Mouse (Mus musculus): ENCODE data around the gene Ablim1. TPM values are rescaled to one million over a fixed set of nuclear protein-coding genes. Genes with fewer than 3 reads are reported as not detected.

Ablim1 gene
- total and polyA plus RNA-seq, 2 experiments from 2014 or later = 50.7 to 81.2 TPM

GRCm38 (mm10) chr19:57088804-57089369, 225.8 kb downstream of the Ablim1 start:
- TF ChIP-seq CTCF (IDR thresholded peaks at IDR 0.05) = no peak
- no peaks in the 10 kb centered on the region for H3K4me1 ChIP-seq (ENCODE audit: insufficient read depth, low read length)
- no peak overlapping the region for H3K4me2 ChIP-seq (ENCODE audit: low read depth, low read length, poor library complexity, severe bottlenecking)
- H3K27ac ChIP-seq (ENCODE audit: low read depth, low read length) = no peak overlapping the region
- no peaks in the 10 kb centered on the region for H3K9me3 ChIP-seq (ENCODE audit: low read length)
- WGBS = 85% methylated on average over 2 of the region's 2 CpGs
- no peak for DNase-seq (ENCODE audit: low spot score)
- H3K9ac ChIP-seq (replicated peaks; ENCODE audit: low read length, poor library complexity, severe bottlenecking) = no peak overlapping the region
- H3K27me3 ChIP-seq (ENCODE audit: insufficient read depth, low read length) = no peaks in the 10 kb centered on the region
- H3K4me3 ChIP-seq (ENCODE audit: low read depth, low read length) = no peak overlapping the region
- ATAC-seq (ENCODE audit: low FRiP score) = no peak
- H3K36me3 ChIP-seq (ENCODE audit: insufficient read depth, low read length) = no peaks in the 10 kb centered on the region

GRCm38 (mm10) chr19:57084520-57085166, 230.1 kb downstream of the Ablim1 start:
- Histone ChIP-seq H3K4me3 (ENCODE audit: low read depth, low read length) (no peak overlapping the region), H3K4me2 (ENCODE audit: low read depth, low read length, poor library complexity, severe bottlenecking) (no peak overlapping the region), H3K27me3 (ENCODE audit: insufficient read depth, low read length) (no peaks in the 10 kb centered on the region), H3K4me1 (ENCODE audit: insufficient read depth, low read length) (no peaks in the 10 kb centered on the region), H3K27ac (ENCODE audit: low read depth, low read length) (no peak overlapping the region), H3K9me3 (ENCODE audit: low read length) (no peaks in the 10 kb centered on the region), H3K9ac (replicated peaks; ENCODE audit: low read length, poor library complexity, severe bottlenecking) (no peak overlapping the region), H3K36me3 (ENCODE audit: insufficient read depth, low read length) (no peaks in the 10 kb centered on the region)
- WGBS = 79% methylated on average over 5 of the region's 5 CpGs
- no peak for TF ChIP-seq CTCF (IDR thresholded peaks at IDR 0.05)
- ATAC-seq (ENCODE audit: low FRiP score) = no peak
- DNase-seq (ENCODE audit: low spot score) = peak; percentile 77

- DNase-seq (ENCODE audit: low spot score) = no peak
- Histone ChIP-seq H3K9me3 (ENCODE audit: low read length) (no peaks in the 10 kb centered on the region), H3K4me3 (ENCODE audit: low read depth, low read length) (no peak overlapping the region), H3K27me3 (ENCODE audit: insufficient read depth, low read length) (no peaks in the 10 kb centered on the region), H3K4me2 (ENCODE audit: low read depth, low read length, poor library complexity, severe bottlenecking) (no peak overlapping the region), H3K36me3 (ENCODE audit: insufficient read depth, low read length) (no peaks in the 10 kb centered on the region), H3K9ac (replicated peaks; ENCODE audit: low read length, poor library complexity, severe bottlenecking) (no peak overlapping the region), H3K27ac (ENCODE audit: low read depth, low read length) (no peak overlapping the region), H3K4me1 (ENCODE audit: insufficient read depth, low read length) (no peaks in the 10 kb centered on the region)
- ATAC-seq (ENCODE audit: low FRiP score) = no peak
- no peak for TF ChIP-seq CTCF (IDR thresholded peaks at IDR 0.05)
- WGBS = 97% methylated on average over 2 of the region's 2 CpGs
Observed at GRCm38 (mm10) chr19:57083887-57084286, 230.8 kb downstream of the Ablim1 start.

GRCm38 (mm10) chr19:57083183-57083555, 231.6 kb downstream of the Ablim1 start:
- Histone ChIP-seq H3K9ac (replicated peaks; ENCODE audit: low read length, poor library complexity, severe bottlenecking) (no peak overlapping the region), H3K36me3 (ENCODE audit: insufficient read depth, low read length) (no peaks in the 10 kb centered on the region), H3K4me1 (ENCODE audit: insufficient read depth, low read length) (0 out of 2 replicates have a peak, but pooled peaks cover 2% of the 10 kb centered on the region), H3K4me2 (ENCODE audit: low read depth, low read length, poor library complexity, severe bottlenecking) (no peak overlapping the region), H3K9me3 (ENCODE audit: low read length) (no peaks in the 10 kb centered on the region), H3K27me3 (ENCODE audit: insufficient read depth, low read length) (no peaks in the 10 kb centered on the region), H3K27ac (ENCODE audit: low read depth, low read length) (no peak overlapping the region), H3K4me3 (ENCODE audit: low read depth, low read length) (no peak overlapping the region)
- no peak for TF ChIP-seq CTCF (IDR thresholded peaks at IDR 0.05)
- ATAC-seq (ENCODE audit: low FRiP score) (no peak), DNase-seq (ENCODE audit: low spot score) (no peak)
- WGBS = 73% methylated on average over 10 of the region's 10 CpGs

- Histone ChIP-seq H3K4me1 (ENCODE audit: insufficient read depth, low read length) (peaks cover 6% of the 10 kb centered on the region), H3K4me2 (ENCODE audit: low read depth, low read length, poor library complexity, severe bottlenecking) (no peak overlapping the region), H3K27ac (ENCODE audit: low read depth, low read length) (no peak overlapping the region), H3K9me3 (ENCODE audit: low read length) (no peaks in the 10 kb centered on the region), H3K36me3 (ENCODE audit: insufficient read depth, low read length) (no peaks in the 10 kb centered on the region), H3K27me3 (ENCODE audit: insufficient read depth, low read length) (no peaks in the 10 kb centered on the region), H3K4me3 (ENCODE audit: low read depth, low read length) (no peak overlapping the region), H3K9ac (replicated peaks; ENCODE audit: low read length, poor library complexity, severe bottlenecking) (no peak overlapping the region)
- TF ChIP-seq CTCF (IDR thresholded peaks at IDR 0.05) = no peak
- no peak for ATAC-seq (ENCODE audit: low FRiP score)
- peak; percentile 21 for DNase-seq (ENCODE audit: low spot score)
- WGBS = 78% methylated on average over 17 of the region's 17 CpGs
Observed at GRCm38 (mm10) chr19:57082454-57083182, 232.1 kb downstream of the Ablim1 start.

- Histone ChIP-seq H3K27ac (ENCODE audit: low read depth, low read length) (no peak overlapping the region), H3K4me1 (ENCODE audit: insufficient read depth, low read length) (peaks cover 6% of the 10 kb centered on the region), H3K36me3 (ENCODE audit: insufficient read depth, low read length) (no peaks in the 10 kb centered on the region), H3K4me2 (ENCODE audit: low read depth, low read length, poor library complexity, severe bottlenecking) (no peak overlapping the region), H3K4me3 (ENCODE audit: low read depth, low read length) (no peak overlapping the region), H3K9me3 (ENCODE audit: low read length) (no peaks in the 10 kb centered on the region), H3K9ac (replicated peaks; ENCODE audit: low read length, poor library complexity, severe bottlenecking) (no peak overlapping the region), H3K27me3 (ENCODE audit: insufficient read depth, low read length) (no peaks in the 10 kb centered on the region)
- 62% methylated on average over 4 of the region's 4 CpGs for WGBS
- DNase-seq (ENCODE audit: low spot score) = no peak
- no peak for ATAC-seq (ENCODE audit: low FRiP score)
- TF ChIP-seq CTCF (IDR thresholded peaks at IDR 0.05) = no peak
Observed at GRCm38 (mm10) chr19:57081536-57081935, 233.2 kb downstream of the Ablim1 start.
